Mouse (Mus musculus): ENCODE measurements around the gene Avil. TPM values are rescaled to one million over a fixed set of nuclear protein-coding genes. Genes with fewer than 3 reads are reported as not detected.

Avil gene
- polyA plus RNA-seq, 1 experiment, result 0.04 TPM

GRCm38 (mm10) chr10:126978277-126978994 is 22.1 kb upstream of the Avil start, which contains the start of gene Ctdsp2:
Gene Ctdsp2 (plus strand): TSS chr10:126978717.
- TF ChIP-seq GATA1 (IDR thresholded peaks at IDR 0.05; ENCODE audit: low read length), result no peak

- no peak for TF ChIP-seq GATA1 (IDR thresholded peaks at IDR 0.05; ENCODE audit: low read length)
Observed at GRCm38 (mm10) chr10:126979121-126979635, 21.3 kb upstream of the Avil start.

- no peak for TF ChIP-seq GATA1 (IDR thresholded peaks at IDR 0.05; ENCODE audit: low read length)
Observed at GRCm38 (mm10) chr10:126979636-126980151, 20.8 kb upstream of the Avil start.

- no peak for TF ChIP-seq GATA1 (IDR thresholded peaks at IDR 0.05; ENCODE audit: low read length)
Observed at GRCm38 (mm10) chr10:126980221-126980932, 20.1 kb upstream of the Avil start.

DNA sequence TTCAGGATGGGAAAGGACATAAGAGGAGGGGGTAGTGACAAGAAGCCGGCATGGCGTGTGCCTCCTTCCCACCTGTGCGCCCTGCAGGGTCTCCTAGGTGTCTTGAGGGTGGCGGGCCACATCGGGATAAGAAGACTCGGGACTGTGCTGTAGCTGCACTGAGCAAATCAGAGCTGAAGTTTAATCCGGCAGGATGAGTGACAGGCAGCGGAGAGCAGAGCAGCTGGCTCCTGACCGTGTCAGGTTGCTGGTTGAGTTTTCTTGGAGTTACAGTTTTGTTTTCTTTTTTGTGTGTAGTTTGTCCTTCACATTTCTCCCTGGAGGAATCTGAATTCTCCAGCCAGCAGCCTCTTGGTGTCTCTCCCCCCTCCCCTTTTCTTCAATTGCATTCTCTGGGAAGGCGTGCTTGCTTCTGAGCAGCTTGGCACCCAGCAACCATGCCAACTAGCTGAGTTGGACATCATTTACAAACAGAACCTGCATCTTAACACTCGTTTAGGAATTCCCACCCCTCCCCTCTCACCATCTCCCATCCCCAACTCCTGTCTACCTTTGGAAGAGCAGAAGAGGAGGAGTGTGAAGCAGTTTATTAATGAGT is 19.5 kb upstream of the Avil start:
- TF ChIP-seq GATA1 (IDR thresholded peaks at IDR 0.05; ENCODE audit: low read length), result no peak

DNA sequence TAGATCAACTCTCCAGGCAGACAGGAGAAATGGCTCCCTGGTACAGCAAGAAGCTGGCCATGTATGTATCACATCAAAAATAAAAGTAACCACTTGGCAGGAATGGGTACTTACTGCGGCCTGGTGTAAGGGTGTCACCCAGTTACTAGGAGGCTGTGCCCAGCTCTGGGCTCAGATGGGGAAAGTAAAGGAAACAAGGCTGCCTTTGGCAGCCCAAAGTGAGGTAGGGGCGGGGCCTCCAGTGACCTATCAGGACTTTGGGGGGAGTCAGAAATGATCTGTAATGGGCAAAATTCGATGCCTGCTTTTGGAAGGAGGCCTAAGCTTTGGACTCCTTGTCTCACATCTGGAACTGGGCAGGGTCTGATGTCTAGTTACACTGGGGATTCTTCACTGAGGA is 18.8 kb upstream of the Avil start:
- TF ChIP-seq GATA1 (IDR thresholded peaks at IDR 0.05; ENCODE audit: low read length), result no peak

GRCm38 (mm10) chr10:126983193-126983725 is 17.2 kb upstream of the Avil start:
- no peak for TF ChIP-seq GATA1 (IDR thresholded peaks at IDR 0.05; ENCODE audit: low read length)

DNA sequence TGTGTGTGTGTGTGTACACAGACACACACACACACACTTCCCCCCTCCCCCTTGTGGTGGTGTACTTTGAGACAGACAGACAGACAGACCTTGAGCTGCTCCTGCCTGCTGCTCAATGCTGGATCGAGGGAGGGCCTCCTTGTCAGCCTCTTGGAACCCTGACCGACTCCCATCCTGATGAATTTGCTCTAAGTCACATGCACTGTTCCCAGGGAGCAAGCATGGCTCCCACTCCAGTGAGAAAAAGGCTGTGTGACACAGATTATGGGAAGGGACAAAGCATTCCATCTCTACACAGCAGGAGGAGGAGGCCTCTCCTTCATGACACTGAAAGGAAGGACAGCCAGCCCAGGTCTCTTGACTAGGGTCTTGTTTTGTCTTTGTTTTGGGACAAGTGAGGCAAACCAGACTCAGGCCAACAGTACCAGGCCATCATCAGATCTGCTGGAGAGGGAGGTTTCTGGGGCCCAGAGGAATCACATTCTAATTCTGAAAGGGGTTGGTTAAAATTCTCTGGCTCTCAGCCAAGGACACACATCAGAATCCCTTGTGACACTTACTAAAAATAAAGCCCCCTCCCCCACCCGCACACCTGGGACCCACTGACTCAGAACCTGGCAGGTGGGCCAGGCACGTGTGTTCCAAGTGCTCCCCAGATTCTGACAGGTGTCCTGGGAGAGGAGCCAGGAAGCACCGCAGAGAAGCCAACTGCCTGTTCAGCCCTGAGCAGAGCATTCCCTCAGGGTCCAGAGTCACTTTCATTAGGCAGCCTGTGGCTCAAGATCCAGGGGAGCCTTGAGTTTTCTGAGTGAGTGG is 16.1 kb upstream of the Avil start:
- TF ChIP-seq GATA1 (IDR thresholded peaks at IDR 0.05; ENCODE audit: low read length), result no peak

GRCm38 (mm10) chr10:126985127-126985526 is 15.4 kb upstream of the Avil start:
- no peak for TF ChIP-seq GATA1 (IDR thresholded peaks at IDR 0.05; ENCODE audit: low read length)

- TF ChIP-seq GATA1 (IDR thresholded peaks at IDR 0.05; ENCODE audit: low read length), result no peak
Observed at GRCm38 (mm10) chr10:126985579-126985978, 14.9 kb upstream of the Avil start.

DNA sequence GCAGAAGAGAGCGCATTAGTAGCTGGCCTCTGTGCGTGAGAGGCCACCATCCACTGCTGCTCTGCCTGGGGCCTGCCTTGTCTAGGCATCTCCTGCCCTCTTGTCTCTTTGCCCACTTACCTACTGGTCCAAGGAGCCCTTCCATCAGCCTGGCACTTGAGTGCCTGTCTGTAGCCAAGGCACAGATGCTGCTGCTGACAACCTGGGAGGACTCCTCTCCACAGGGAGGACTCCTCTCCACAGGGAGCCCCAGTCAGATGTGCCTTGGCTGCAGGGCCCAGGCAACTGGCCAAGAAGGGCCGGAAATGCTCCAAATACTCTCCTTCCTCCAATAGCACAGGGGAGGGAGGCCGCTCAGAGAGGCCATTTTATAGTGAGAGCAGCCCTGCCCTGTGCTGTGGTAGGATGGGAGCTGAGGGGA is 14.0 kb upstream of the Avil start:
- no peak for TF ChIP-seq GATA1 (IDR thresholded peaks at IDR 0.05; ENCODE audit: low read length)

GRCm38 (mm10) chr10:126987183-126988118 is 13.1 kb upstream of the Avil start:
- TF ChIP-seq GATA1 (IDR thresholded peaks at IDR 0.05; ENCODE audit: low read length), result no peak

GRCm38 (mm10) chr10:126988513-126989165 is 11.9 kb upstream of the Avil start:
- TF ChIP-seq GATA1 (IDR thresholded peaks at IDR 0.05; ENCODE audit: low read length), result no peak
